Mouse (Mus musculus): ENCODE measurements around the gene Mpp3. TPM values are rescaled to one million over a fixed set of nuclear protein-coding genes. Genes with fewer than 3 reads are reported as not detected.

Mpp3 gene
- polyA plus RNA-seq, 1 experiment, result not detected

- Histone ChIP-seq H3K9me3 (no peaks in the 10 kb centered on the region), H3K36me3 (replicated peaks; ENCODE audit: low read length) (no peaks in the 10 kb centered on the region), H3K4me3 (replicated peaks) (peak overlapping the region; percentile 89), H3K27me3 (replicated peaks) (peaks cover 97% of the 10 kb centered on the region), H3K4me1 (peaks cover 59% of the 10 kb centered on the region)
- no peak for TF ChIP-seq GATA1 (IDR thresholded peaks at IDR 0.05; ENCODE audit: borderline replicate concordance, low read length)
- TF ChIP-seq FLI1 (IDR thresholded peaks at IDR 0.05; ENCODE audit: low read length), result no peak
Measured at GRCm38 (mm10) chr11:101963473-101964291, 64.6 kb downstream of the Mpp3 start.

- TF ChIP-seq FLI1 (IDR thresholded peaks at IDR 0.05; ENCODE audit: low read length) (no peak), GATA1 (IDR thresholded peaks at IDR 0.05; ENCODE audit: borderline replicate concordance, low read length) (no peak)
- Histone ChIP-seq H3K27me3 (replicated peaks) (peaks cover 97% of the 10 kb centered on the region), H3K4me3 (replicated peaks) (no peak overlapping the region), H3K9me3 (no peaks in the 10 kb centered on the region), H3K4me1 (peaks cover 53% of the 10 kb centered on the region), H3K36me3 (replicated peaks; ENCODE audit: low read length) (no peaks in the 10 kb centered on the region)
Measured at GRCm38 (mm10) chr11:101963043-101963442, 65.2 kb downstream of the Mpp3 start.

DNA sequence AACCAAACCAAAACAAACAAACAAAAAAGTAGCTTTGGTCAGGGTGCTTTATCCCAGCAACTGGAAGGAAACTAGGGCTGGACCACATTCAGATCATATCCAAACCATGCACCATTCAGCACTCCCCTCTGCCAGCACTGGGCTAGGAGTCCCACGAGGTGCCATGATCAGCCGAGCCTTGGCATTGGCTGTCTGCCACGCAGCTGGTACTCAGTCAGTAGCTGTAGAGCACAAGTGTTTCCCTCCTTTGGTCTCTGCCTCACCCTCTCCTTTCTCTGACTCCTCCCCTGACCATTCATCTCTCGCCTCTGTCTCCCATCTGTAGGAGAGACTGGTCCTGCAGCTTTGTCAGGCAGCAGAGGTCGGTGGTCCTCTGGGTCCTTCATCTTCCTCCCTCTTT is 70.8 kb downstream of the Mpp3 start:
- no peak for TF ChIP-seq GATA1 (IDR thresholded peaks at IDR 0.05; ENCODE audit: borderline replicate concordance, low read length)
- no peak for TF ChIP-seq FLI1 (IDR thresholded peaks at IDR 0.05; ENCODE audit: low read length)
- Histone ChIP-seq H3K9me3 (no peaks in the 10 kb centered on the region), H3K27me3 (replicated peaks) (peaks cover 89% of the 10 kb centered on the region), H3K4me1 (peaks cover 35% of the 10 kb centered on the region), H3K36me3 (replicated peaks; ENCODE audit: low read length) (no peaks in the 10 kb centered on the region), H3K4me3 (replicated peaks) (no peak overlapping the region)

DNA sequence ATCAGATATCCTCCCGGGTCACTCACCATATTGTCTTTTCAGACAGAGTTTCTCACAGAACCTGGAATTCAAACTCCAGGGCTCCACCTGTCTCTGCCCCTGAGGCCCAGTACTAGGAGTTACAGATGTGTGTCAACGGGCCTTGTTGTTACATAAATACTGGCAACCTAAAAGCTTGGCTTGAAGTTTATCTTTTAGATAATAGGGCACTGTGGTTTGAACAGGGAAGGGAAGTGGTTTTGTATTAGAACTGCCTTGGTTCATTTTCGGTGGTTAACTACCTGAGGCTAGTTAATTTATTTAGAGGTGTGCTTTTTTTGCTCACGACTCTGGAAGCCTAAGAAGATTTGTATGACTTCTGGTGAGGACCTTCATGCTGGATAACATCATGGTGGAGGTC is 74.8 kb downstream of the Mpp3 start:
- peaks cover 87% of the 10 kb centered on the region for H3K27me3 ChIP-seq (replicated peaks)
- peak overlapping the region; percentile 83 for H3K4me3 ChIP-seq (replicated peaks)
- TF ChIP-seq GATA1 (IDR thresholded peaks at IDR 0.05; ENCODE audit: borderline replicate concordance, low read length) (no peak), FLI1 (IDR thresholded peaks at IDR 0.05; ENCODE audit: low read length) (no peak)
- H3K9me3 ChIP-seq, result no peaks in the 10 kb centered on the region
- H3K4me1 ChIP-seq, result peaks cover 50% of the 10 kb centered on the region
- no peaks in the 10 kb centered on the region for H3K36me3 ChIP-seq (replicated peaks; ENCODE audit: low read length)

DNA sequence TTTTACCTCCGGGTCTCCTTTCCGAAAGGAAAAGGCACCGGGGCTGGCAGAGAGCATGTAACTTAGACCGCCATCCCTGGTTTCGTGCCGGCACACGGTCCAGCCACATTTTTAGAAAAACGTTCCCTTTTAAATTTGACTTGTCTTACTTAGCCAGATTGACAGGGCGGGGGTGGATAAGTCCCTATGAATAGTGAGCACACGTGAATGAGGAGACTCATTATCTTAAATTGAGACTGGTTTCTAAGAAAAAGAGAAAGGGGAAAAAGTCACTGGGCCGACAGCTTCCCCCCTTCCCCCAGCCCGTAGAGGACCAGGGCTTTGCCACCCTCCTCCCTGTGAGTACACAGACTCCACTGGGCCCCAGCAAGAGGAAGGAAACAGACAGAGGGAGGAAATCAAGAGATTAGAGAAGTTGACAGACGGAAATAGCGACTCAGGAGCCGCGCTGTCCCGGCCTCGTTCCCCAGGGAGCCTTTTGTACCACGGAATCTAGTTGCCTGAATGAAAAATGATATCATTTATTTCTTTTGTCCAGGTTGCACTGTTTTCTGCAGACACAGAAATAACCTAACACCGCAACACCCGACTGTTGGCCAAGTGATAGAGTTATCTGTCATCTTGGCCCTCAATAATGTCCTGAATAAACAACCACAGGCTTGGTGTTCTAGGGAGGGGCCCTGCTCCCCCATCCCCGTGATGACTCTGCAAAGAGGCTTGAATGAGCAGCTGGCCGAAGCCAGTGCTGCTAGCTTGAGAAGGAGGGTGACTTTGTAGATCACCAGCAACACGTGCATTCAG is 75.5 kb downstream of the Mpp3 start:
- Histone ChIP-seq H3K4me3 (replicated peaks) (peak overlapping the region; percentile 83), H3K27me3 (replicated peaks) (peaks cover 83% of the 10 kb centered on the region)
- TF ChIP-seq FLI1 (IDR thresholded peaks at IDR 0.05; ENCODE audit: low read length) (no peak), GATA1 (IDR thresholded peaks at IDR 0.05; ENCODE audit: borderline replicate concordance, low read length) (no peak)

GRCm38 (mm10) chr11:101950021-101950420 is 78.2 kb downstream of the Mpp3 start:
- Histone ChIP-seq H3K9me3 (peaks cover 4% of the 10 kb centered on the region; the same call in 1 of the 2 replicates), H3K27me3 (replicated peaks) (peaks cover 78% of the 10 kb centered on the region), H3K4me3 (replicated peaks) (no peak overlapping the region), H3K4me1 (peaks cover 45% of the 10 kb centered on the region), H3K36me3 (replicated peaks; ENCODE audit: low read length) (no peaks in the 10 kb centered on the region)
- TF ChIP-seq GATA1 (IDR thresholded peaks at IDR 0.05; ENCODE audit: borderline replicate concordance, low read length) (no peak), FLI1 (IDR thresholded peaks at IDR 0.05; ENCODE audit: low read length) (no peak)

More for the DNA sequence above, 75.5 kb downstream of the Mpp3 start:
- Histone ChIP-seq H3K36me3 (replicated peaks; ENCODE audit: low read length) (no peaks in the 10 kb centered on the region), H3K9me3 (no peaks in the 10 kb centered on the region), H3K4me1 (peaks cover 47% of the 10 kb centered on the region)

Other genes starting within 250 kb of the Mpp3 start
- 12.0 and 22.5 TPM in 2 replicates for gene Etv4, start 243.1 kb downstream of the Mpp3 start, polyA plus RNA-seq (2012; ENCODE audit: insufficient read depth, low replicate concordance)
- gene Meox1, start 134.1 kb downstream of the Mpp3 start, polyA plus RNA-seq (2012; ENCODE audit: insufficient read depth, low replicate concordance), result not detected in 2 replicates
- gene Sost, start 61.4 kb downstream of the Mpp3 start, polyA plus RNA-seq (2012; ENCODE audit: insufficient read depth, low replicate concordance), result not detected in 2 replicates
- not detected in 2 replicates for gene Cfap97d1, start 44.2 kb downstream of the Mpp3 start, polyA plus RNA-seq (2012; ENCODE audit: insufficient read depth, low replicate concordance)
- gene Dusp3, start 41.4 kb downstream of the Mpp3 start, polyA plus RNA-seq (2012; ENCODE audit: insufficient read depth, low replicate concordance), result 47.3 and 165 TPM in 2 replicates
- gene Cd300lg, start 13.0 kb upstream of the Mpp3 start, polyA plus RNA-seq (2012; ENCODE audit: insufficient read depth, low replicate concordance), result not detected in 2 replicates
- gene Mpp2, start 60.1 kb upstream of the Mpp3 start, polyA plus RNA-seq (2012; ENCODE audit: insufficient read depth, low replicate concordance), result 7.0 and 10.2 TPM in 2 replicates
- gene Ppy, start 72.9 kb upstream of the Mpp3 start, polyA plus RNA-seq (2012; ENCODE audit: insufficient read depth, low replicate concordance), result 2.3 TPM in 1 of 2 replicates, not detected in the other
- gene Pyy, start 79.4 kb upstream of the Mpp3 start, polyA plus RNA-seq (2012; ENCODE audit: insufficient read depth, low replicate concordance), result not detected in 2 replicates
- gene Nags, start 117.1 kb upstream of the Mpp3 start, polyA plus RNA-seq (2012; ENCODE audit: insufficient read depth, low replicate concordance), result not detected in 2 replicates
- gene Tmem101, start 127.9 kb upstream of the Mpp3 start, polyA plus RNA-seq (2012; ENCODE audit: insufficient read depth, low replicate concordance), result 13.5 TPM in 1 of 2 replicates, not detected in the other
- 36.7 and 120 TPM in 2 replicates for gene Lsm12, start 156.8 kb upstream of the Mpp3 start, polyA plus RNA-seq (2012; ENCODE audit: insufficient read depth, low replicate concordance)
- 32.9 and 73.3 TPM in 2 replicates for gene G6pc3, start 161.2 kb upstream of the Mpp3 start, polyA plus RNA-seq (2012; ENCODE audit: insufficient read depth, low replicate concordance)
- gene Hdac5, start 201.7 kb upstream of the Mpp3 start, polyA plus RNA-seq (2012; ENCODE audit: insufficient read depth, low replicate concordance), result 384 and 644 TPM in 2 replicates
- 2.6 and 4.2 TPM in 2 replicates for gene BC030867, start 220.4 kb upstream of the Mpp3 start, polyA plus RNA-seq (2012; ENCODE audit: insufficient read depth, low replicate concordance)
- gene Asb16, start 240.3 kb upstream of the Mpp3 start, polyA plus RNA-seq (2012; ENCODE audit: insufficient read depth, low replicate concordance), result not detected in 2 replicates

All from megakaryocyte, embryonic 14.5 days (primary cell).